Mouse (Mus musculus) midbrain, embryonic 13.5 days (tissue): ENCODE data around the gene Syk. TPM values are rescaled to one million over a fixed set of nuclear protein-coding genes. Genes with fewer than 3 reads are reported as not detected.

ENCODE experiments used
- ATAC-seq: fragments of 200-750 bp; cut with Nextera tagmentation; 2 replicates; pipeline ENCODE4 v1.8.0; 2017; ENCODE audit warnings: mild to moderate bottlenecking, moderate TSS enrichment, moderate library complexity
- H3K27ac ChIP-seq: fragments of 300-500 bp; sonication (generic); 2 replicates; pipeline ENCODE4 v1.5.1; 2015; ENCODE audit warnings: inconsistent platforms, mild to moderate bottlenecking, moderate library complexity
- H3K27me3 ChIP-seq: fragments of 300-500 bp; sonication (generic); 2 replicates; pipeline ENCODE4 v1.6.1; 2015; ENCODE audit warnings: mild to moderate bottlenecking, inconsistent platforms
- H3K36me3 ChIP-seq: fragments of 300-500 bp; sonication (generic); 2 replicates; pipeline ENCODE4 v1.6.1; 2015; ENCODE audit warnings: mild to moderate bottlenecking, inconsistent platforms
- H3K4me1 ChIP-seq: fragments of 300-500 bp; sonication (generic); replicated peaks from 2 replicates; pipeline ENCODE4 v1.6.1; 2015; ENCODE audit warnings: inconsistent platforms
- H3K4me2 ChIP-seq: fragments of 300-500 bp; sonication (generic); replicated peaks from 2 replicates; pipeline ENCODE4 v1.6.1; 2015; ENCODE audit warnings: moderate library complexity, mild to moderate bottlenecking, inconsistent platforms
- H3K4me3 ChIP-seq: fragments of 300-500 bp; sonication (generic); replicated peaks from 2 replicates; pipeline ENCODE4 v1.5.1; 2015; ENCODE audit warnings: mild to moderate bottlenecking, inconsistent platforms
- H3K9ac ChIP-seq: fragments of 300-500 bp; sonication (generic); replicated peaks from 2 replicates; pipeline ENCODE4 v1.6.1; 2015; ENCODE audit warnings: mild to moderate bottlenecking, inconsistent platforms
- H3K9me3 ChIP-seq: fragments of 300-500 bp; sonication (generic); 2 replicates; pipeline ENCODE4 v1.6.1; 2016; ENCODE audit warnings: mild to moderate bottlenecking, inconsistent platforms
- WGBS: fragments of 180-500 bp; shearing (Covaris S2); methylation state at CpG from one replicate; pipeline ENCODE4 v1.1.7; 2015; 5-methylcytosine and 5-hydroxymethylcytosine counted together
- polyA plus RNA-seq: library from polyadenylated mRNA; unstranded; fragments of >200 nt; fragmentation: Nextera tagmentation; extraction: Ambion mirVana; gene quantifications from 2 replicates; pipeline ENCODE4 v1.2.1, GENCODE M21; 2015

Syk gene
- 1.1 and 1.5 TPM in 2 replicates for polyA plus RNA-seq

DNA sequence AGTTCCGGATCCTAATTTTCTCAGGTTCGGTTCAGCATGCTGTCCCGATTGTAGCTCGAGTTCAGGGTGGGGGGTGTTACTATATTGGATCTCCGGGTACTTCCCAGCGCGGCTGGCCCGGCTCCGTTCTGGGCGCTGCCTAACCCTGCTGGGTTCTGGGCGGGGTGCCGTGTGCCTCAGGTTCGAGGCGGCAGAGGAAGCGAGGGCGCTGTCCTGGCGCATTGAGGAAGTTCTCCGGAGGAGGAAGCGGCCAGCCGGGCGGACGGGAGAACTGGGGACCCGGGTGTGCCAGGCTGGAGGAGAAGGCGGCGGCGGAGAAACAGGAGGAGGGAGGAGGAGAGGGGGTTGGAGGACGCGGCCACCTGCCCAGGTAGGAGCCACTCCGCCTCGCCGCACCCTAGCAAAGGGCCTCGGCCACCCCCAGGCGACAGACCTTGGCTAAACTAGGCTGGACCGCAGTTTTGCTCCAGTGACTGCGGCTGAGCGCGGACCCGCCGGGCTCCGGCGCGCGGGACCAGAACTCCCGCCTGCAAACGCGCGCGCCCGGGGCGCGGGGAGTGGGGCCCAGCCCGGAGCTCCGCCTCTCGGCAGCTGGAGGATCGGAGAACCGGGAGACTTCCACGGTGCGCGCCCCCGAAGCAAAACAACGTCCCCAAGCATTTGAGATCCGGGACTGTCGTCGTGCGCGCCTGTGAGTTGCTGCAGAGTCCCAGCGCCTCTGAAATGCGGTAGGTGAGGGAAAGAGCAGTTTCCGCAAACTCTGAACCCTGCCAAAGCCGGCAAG is at the start of gene Syk:
Gene Syk, plus strand, starts transcription at position 296 of the 784 bp plus-strand sequence.
- Histone ChIP-seq H3K4me2 (peak within 1 kb of the TSS; percentile 97), H3K4me1 (peaks cover 13% of the 10 kb centered on the region; the same call in 1 of the 2 replicates), H3K9me3 (no peaks in the 10 kb centered on the region), H3K9ac (peak within 1 kb of the TSS; percentile 56), H3K27me3 (peaks cover 42% of the 10 kb centered on the region), H3K27ac (no peak within 1 kb of the TSS), H3K36me3 (no peaks in the 10 kb centered on the region), H3K4me3 (peak within 1 kb of the TSS; percentile 57)
- under 1% methylated on average over 58 of the region's 70 CpGs for WGBS
- peak; percentile 69 for ATAC-seq

DNA sequence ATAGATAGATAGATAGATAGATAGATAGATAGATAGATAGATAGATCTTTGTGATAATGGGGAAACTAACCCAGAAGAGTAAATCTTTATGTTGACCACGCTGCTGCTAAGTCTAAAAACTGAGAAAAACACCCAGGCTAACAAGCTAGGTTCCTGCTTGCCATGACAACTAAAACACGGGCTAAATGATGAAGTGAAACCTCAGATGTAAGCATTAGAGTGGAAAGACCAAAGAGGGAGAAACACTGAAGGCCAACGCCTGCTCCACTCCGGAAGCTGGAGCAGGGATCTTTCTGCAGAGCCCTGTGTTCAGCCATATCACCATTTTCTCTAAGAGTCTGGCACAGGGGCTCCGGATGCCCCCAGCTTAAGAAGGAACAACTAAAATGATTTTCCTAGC is 49.3 kb upstream of the Syk start:
- no peak for ATAC-seq
- Histone ChIP-seq H3K36me3 (no peaks in the 10 kb centered on the region), H3K4me3 (no peak overlapping the region), H3K4me2 (no peak overlapping the region), H3K27ac (no peak overlapping the region), H3K4me1 (peaks cover 11% of the 10 kb centered on the region), H3K9me3 (no peaks in the 10 kb centered on the region), H3K9ac (no peak overlapping the region), H3K27me3 (peaks cover 20% of the 10 kb centered on the region)
- WGBS = 84% methylated on average over 5 of the region's 5 CpGs

DNA sequence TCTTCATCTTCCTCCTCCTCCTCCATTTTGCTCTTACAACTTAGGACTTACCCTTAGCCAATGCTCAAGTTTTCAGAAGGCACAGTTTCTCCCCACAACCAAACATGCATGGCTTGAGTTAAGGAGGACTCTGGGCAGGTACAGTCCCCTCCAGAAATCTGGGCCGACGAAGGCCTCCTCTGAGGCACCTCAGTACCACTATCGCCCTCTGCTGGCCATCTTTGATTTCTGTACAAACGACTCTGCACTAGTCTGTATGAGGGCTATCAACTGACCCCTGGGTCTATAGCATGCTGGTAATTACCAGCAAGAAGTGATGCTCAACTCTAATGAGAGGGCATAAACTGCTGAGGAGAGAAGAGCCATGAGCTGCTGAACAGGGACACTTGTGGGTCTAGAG is 47.4 kb upstream of the Syk start:
- no peak overlapping the region for H3K9ac ChIP-seq
- H3K36me3 ChIP-seq = no peaks in the 10 kb centered on the region
- ATAC-seq = 0 out of 2 replicates have a peak, but pooled peaks have one; percentile 10
- no peak overlapping the region for H3K4me3 ChIP-seq
- no peak overlapping the region for H3K27ac ChIP-seq
- H3K27me3 ChIP-seq = peaks cover 8% of the 10 kb centered on the region; the same call in 1 of the 2 replicates
- WGBS = 7% methylated on average over 4 of the region's 4 CpGs
- H3K9me3 ChIP-seq = no peaks in the 10 kb centered on the region
- H3K4me1 ChIP-seq = peaks cover under 1% of the 10 kb centered on the region; the same call in 1 of the 2 replicates
- H3K4me2 ChIP-seq = no peak overlapping the region

- no peaks in the 10 kb centered on the region for H3K36me3 ChIP-seq
- H3K9ac ChIP-seq = no peak overlapping the region
- H3K9me3 ChIP-seq = no peaks in the 10 kb centered on the region
- peaks cover 3% of the 10 kb centered on the region; the same call in 1 of the 2 replicates for H3K4me1 ChIP-seq
- H3K4me2 ChIP-seq = no peak overlapping the region
- ATAC-seq = no peak
- no peak overlapping the region for H3K4me3 ChIP-seq
- 97% methylated on average over 26 of the region's 26 CpGs for WGBS
- H3K27ac ChIP-seq = no peak overlapping the region
- H3K27me3 ChIP-seq = peaks cover 8% of the 10 kb centered on the region; the same call in 1 of the 2 replicates
Measured at GRCm38 (mm10) chr13:52537754-52538587, 45.0 kb upstream of the Syk start.

- no peak overlapping the region for H3K4me3 ChIP-seq
- WGBS = 92% methylated on average over 9 of the region's 9 CpGs
Measured at GRCm38 (mm10) chr13:52538588-52539116, 44.3 kb upstream of the Syk start.

GRCm38 (mm10) chr13:52539461-52539860 is 43.5 kb upstream of the Syk start:
- Histone ChIP-seq H3K27me3 (0 out of 2 replicates have a peak, but pooled peaks cover 3% of the 10 kb centered on the region), H3K36me3 (no peaks in the 10 kb centered on the region), H3K9me3 (no peaks in the 10 kb centered on the region), H3K4me1 (peaks cover 3% of the 10 kb centered on the region; the same call in 1 of the 2 replicates), H3K27ac (no peak overlapping the region), H3K4me3 (no peak overlapping the region), H3K9ac (no peak overlapping the region), H3K4me2 (no peak overlapping the region)
- no peak for ATAC-seq
- 83% methylated on average over 6 of the region's 6 CpGs for WGBS

More at GRCm38 (mm10) chr13:52538588-52539116, 44.3 kb upstream of the Syk start:
- H3K4me2 ChIP-seq = no peak overlapping the region
- no peak for ATAC-seq
- no peaks in the 10 kb centered on the region for H3K9me3 ChIP-seq
- H3K9ac ChIP-seq = no peak overlapping the region
- H3K27ac ChIP-seq = no peak overlapping the region
- no peaks in the 10 kb centered on the region for H3K36me3 ChIP-seq
- peaks cover 3% of the 10 kb centered on the region; the same call in 1 of the 2 replicates for H3K4me1 ChIP-seq
- H3K27me3 ChIP-seq = peaks cover 8% of the 10 kb centered on the region; the same call in 1 of the 2 replicates

DNA sequence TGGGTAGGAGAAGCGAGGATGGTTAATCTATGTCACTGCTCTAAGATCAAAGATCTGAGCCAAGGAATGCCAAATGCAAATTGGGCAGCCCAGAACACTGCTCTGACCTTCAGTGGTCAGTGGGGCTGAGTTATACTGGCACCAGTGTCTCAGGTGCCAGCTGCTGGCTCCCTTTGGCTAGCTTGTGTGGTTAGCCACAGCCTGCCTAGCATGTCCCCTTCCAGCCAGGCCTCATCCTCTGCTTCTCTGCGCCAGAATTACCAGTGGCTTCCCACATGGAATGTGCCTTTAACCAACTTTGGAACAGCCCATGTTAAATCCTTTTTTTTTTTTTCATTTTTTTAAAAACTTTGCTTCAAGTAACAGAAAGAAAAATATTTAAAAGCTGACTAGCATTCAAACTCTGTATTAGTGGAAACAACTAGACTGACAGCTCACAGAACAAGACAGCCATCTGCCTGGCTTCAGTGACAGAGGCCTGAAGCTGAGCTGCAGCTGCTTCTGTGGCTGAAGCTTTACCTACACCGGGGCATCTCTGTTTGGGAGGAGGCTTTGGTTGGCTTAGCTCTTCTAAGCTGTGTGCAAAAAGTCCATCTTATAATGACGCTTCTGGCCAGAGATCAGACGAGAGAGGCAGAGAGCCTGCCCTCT is 41.5 kb upstream of the Syk start:
- Histone ChIP-seq H3K27me3 (no peaks in the 10 kb centered on the region), H3K4me1 (peaks cover 3% of the 10 kb centered on the region; the same call in 1 of the 2 replicates), H3K4me2 (no peak overlapping the region), H3K4me3 (no peak overlapping the region), H3K27ac (no peak overlapping the region), H3K9ac (no peak overlapping the region), H3K9me3 (no peaks in the 10 kb centered on the region), H3K36me3 (no peaks in the 10 kb centered on the region)
- WGBS = 74% methylated on average over 5 of the region's 5 CpGs
- no peak for ATAC-seq

DNA sequence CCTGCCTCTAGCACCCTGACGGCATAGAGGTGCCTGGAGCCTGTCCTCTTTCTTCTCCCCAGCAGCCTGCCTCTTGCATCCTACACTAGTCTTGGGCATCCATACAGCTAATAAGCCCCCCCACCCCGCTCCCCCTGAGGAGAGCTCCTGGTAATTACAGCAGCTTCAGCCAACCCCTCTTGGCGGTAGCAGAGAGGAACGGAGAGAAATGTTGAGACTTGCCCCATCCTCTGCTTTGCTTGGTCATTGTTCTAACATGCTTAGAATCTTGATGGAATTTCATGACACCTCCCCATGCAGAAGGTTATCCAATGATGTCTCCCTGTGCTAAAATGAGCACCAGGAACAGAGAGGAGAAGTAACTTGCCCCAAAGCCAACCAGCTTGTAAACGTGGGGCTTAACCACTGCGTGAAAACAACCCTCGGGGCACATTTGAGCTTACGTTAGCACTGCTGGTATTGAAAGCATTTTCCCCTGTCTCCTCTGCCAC is 40.9 kb upstream of the Syk start:
- 71% methylated on average over 8 of the region's 8 CpGs for WGBS
- H3K4me1 ChIP-seq = peaks cover 3% of the 10 kb centered on the region; the same call in 1 of the 2 replicates
- no peak overlapping the region for H3K4me2 ChIP-seq
- no peaks in the 10 kb centered on the region for H3K9me3 ChIP-seq
- H3K27ac ChIP-seq = no peak overlapping the region
- no peaks in the 10 kb centered on the region for H3K27me3 ChIP-seq
- H3K9ac ChIP-seq = no peak overlapping the region
- H3K36me3 ChIP-seq = no peaks in the 10 kb centered on the region
- no peak for ATAC-seq
- no peak overlapping the region for H3K4me3 ChIP-seq

GRCm38 (mm10) chr13:52542636-52543035 is 40.3 kb upstream of the Syk start:
- Histone ChIP-seq H3K9ac (no peak overlapping the region), H3K27me3 (no peaks in the 10 kb centered on the region), H3K4me2 (no peak overlapping the region), H3K27ac (no peak overlapping the region), H3K9me3 (no peaks in the 10 kb centered on the region), H3K4me1 (peaks cover 3% of the 10 kb centered on the region; the same call in 1 of the 2 replicates), H3K36me3 (no peaks in the 10 kb centered on the region), H3K4me3 (no peak overlapping the region)
- 62% methylated on average over 4 of the region's 4 CpGs for WGBS
- ATAC-seq = no peak

- no peak overlapping the region for H3K27ac ChIP-seq
- WGBS = 88% methylated on average over 6 of the region's 6 CpGs
- no peaks in the 10 kb centered on the region; the same call in 1 of the 2 replicates for H3K4me1 ChIP-seq
- no peak overlapping the region for H3K4me3 ChIP-seq
- H3K9me3 ChIP-seq = no peaks in the 10 kb centered on the region
- no peak overlapping the region for H3K9ac ChIP-seq
- no peak for ATAC-seq
- H3K27me3 ChIP-seq = no peaks in the 10 kb centered on the region
- H3K36me3 ChIP-seq = no peaks in the 10 kb centered on the region
- H3K4me2 ChIP-seq = no peak overlapping the region
Measured at GRCm38 (mm10) chr13:52546288-52546687, 36.7 kb upstream of the Syk start.

- Histone ChIP-seq H3K27ac (no peak overlapping the region), H3K4me3 (no peak overlapping the region), H3K4me2 (no peak overlapping the region), H3K9me3 (no peaks in the 10 kb centered on the region), H3K27me3 (no peaks in the 10 kb centered on the region), H3K4me1 (no peaks in the 10 kb centered on the region), H3K9ac (no peak overlapping the region), H3K36me3 (no peaks in the 10 kb centered on the region)
- ATAC-seq = no peak
- WGBS = 77% methylated on average over 4 of the region's 5 CpGs
Measured at GRCm38 (mm10) chr13:52550690-52551193, 32.2 kb upstream of the Syk start.
